Mouse (Mus musculus): ENCODE results near the gene Zbtb16. TPM values are rescaled to one million over a fixed set of nuclear protein-coding genes. Genes with fewer than 3 reads are reported as not detected.
A peak's percentile ranks its signal among the peaks of the same experiment; 100 is the strongest.

Gene Zbtb16
- polyA plus RNA-seq (2014; fragmentation: Nextera tagmentation; extraction: Ambion mirVana): 6.6 TPM in 2 replicates

DNA sequence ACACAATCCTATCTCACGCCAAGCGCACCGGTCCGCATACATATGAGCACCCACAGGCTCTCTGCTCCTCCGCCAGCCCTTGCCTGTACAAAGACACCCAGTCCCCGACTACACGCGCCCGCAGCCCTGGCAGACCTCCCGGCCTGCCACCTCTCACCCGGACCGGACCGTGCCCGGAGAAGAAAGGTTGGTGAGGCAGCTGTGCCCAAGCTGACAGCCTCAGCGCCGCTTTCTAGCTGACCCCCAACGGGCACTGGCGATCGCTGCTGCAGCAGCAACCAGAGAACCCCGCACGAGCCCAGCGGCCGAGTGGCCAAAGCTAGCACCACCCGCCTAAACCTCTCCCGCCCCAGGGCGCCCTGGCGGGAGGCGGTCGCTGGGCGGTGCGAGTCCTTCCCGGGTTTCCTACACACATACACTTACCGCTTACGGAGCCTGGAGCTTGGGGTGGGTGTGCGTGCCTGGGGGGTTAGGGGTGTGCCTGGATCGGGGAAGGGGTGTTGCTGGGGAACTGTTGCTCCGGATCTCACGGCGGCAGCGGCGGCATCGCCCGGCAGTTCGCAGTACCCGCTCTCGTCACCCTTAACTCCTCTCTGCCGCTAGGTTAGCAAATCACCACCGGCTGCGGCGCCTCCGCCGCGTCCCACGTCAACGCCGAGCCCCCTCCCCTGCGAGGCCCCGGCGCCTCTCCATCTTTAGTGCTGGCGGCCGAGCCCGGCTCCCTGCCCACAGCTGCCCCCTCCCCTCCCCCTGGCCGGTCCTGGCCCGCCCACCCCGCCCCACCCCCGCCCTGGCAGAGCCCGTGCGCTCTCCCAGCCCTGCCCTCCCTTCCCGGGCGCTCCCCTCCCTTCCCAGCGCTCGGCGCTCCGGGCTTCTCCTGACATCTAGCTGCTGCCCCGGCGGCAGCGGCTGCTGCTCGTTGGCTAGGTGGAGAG is at the start of gene Zbtb16:
TSS of gene Zbtb16 (minus strand) at position 592 of the 935 bp plus-strand sequence.
- H3K4me1 ChIP-seq (replicated peaks; ENCODE audit: control insufficient read depth, insufficient read depth, low read length): peaks cover 12% of the 10 kb centered on the region
- peaks cover 8% of the 10 kb centered on the region for H3K27me3 ChIP-seq (ENCODE audit: control insufficient read depth, insufficient read depth, low read length)
- DNase-seq (ENCODE audit: low spot score) (peak; percentile 95), ATAC-seq (replicated peaks; ENCODE audit: low FRiP score) (peak; percentile 86)
- H3K27ac ChIP-seq (ENCODE audit: low read depth, low read length): no peak within 1 kb of the TSS
- H3K4me3 ChIP-seq (ENCODE audit: low read depth, low read length): peak within 1 kb of the TSS; percentile 56
- H3K36me3 ChIP-seq (ENCODE audit: control insufficient read depth, insufficient read depth, low read length): no peaks in the 10 kb centered on the region; the same call in 1 of the 2 replicates
- no peaks in the 10 kb centered on the region for H3K9me3 ChIP-seq (ENCODE audit: control insufficient read depth, low read length)
- peak within 1 kb of the TSS; percentile 91 for H3K4me2 ChIP-seq (ENCODE audit: low read depth, low read length, severe bottlenecking)
- H3K9ac ChIP-seq (ENCODE audit: low read length): peak within 1 kb of the TSS; percentile 57
- under 1% methylated on average over 63 of the region's 78 CpGs for WGBS

DNA sequence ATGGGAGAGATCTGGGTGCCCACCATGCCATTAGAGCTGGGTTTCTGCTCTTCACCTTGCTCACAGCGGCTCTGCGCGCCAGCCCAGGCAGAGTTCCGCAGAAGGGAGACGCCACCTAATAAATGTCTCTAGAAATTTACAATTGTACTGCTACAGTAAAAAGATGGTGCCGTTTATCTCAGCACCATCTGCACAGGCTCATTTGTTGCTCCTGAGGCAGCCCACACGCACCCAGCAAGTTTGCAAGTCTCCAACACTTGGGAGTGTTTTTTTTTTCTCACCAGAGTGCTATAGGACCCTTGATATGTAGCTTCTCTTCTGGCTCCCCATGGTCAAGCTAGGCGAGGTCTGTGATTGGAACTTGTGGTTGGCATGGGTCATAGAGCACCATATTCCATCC is 36.9 kb upstream of the Zbtb16 start:
- Histone ChIP-seq H3K27me3 (ENCODE audit: control insufficient read depth, insufficient read depth, low read length) (no peaks in the 10 kb centered on the region), H3K9me3 (ENCODE audit: control insufficient read depth, low read length) (no peaks in the 10 kb centered on the region), H3K27ac (ENCODE audit: low read depth, low read length) (no peak overlapping the region), H3K4me3 (ENCODE audit: low read depth, low read length) (no peak overlapping the region), H3K36me3 (ENCODE audit: control insufficient read depth, insufficient read depth, low read length) (no peaks in the 10 kb centered on the region), H3K4me1 (replicated peaks; ENCODE audit: control insufficient read depth, insufficient read depth, low read length) (no peaks in the 10 kb centered on the region), H3K9ac (ENCODE audit: low read length) (no peak overlapping the region), H3K4me2 (ENCODE audit: low read depth, low read length, severe bottlenecking) (no peak overlapping the region)
- DNase-seq (ENCODE audit: low spot score) (no peak), ATAC-seq (replicated peaks; ENCODE audit: low FRiP score) (no peak)
- 92% methylated on average over 8 of the region's 8 CpGs for WGBS

DNA sequence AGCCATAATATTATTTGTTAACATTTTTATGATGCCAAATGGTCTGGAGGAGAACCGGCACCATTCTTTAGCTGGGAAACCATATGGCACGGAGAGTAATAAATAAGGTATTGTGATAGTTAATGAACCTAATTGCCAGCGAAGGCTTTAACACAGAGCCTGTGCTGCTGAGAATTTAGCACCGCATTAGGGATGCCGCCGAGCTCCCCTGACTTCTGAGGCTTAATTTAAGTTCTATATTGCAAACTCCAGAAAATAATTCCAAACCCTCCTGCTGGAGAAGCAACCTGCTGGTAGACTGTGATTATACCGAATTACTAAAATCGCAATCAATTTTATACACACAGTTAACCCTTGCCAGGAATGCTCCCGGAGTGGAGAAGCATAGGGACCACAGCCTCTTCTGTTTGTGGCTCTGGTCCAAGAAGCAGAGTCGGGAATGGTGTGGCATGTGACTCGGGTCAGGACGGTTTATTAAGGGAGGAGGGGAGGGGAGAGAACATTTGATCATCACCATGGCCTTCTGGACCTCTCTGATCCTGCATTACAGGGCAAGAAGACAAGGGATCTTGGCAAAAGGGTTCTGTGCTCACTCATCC is 30.6 kb upstream of the Zbtb16 start:
- Histone ChIP-seq H3K9ac (ENCODE audit: low read length) (no peak overlapping the region), H3K4me3 (ENCODE audit: low read depth, low read length) (no peak overlapping the region), H3K27ac (ENCODE audit: low read depth, low read length) (no peak overlapping the region), H3K9me3 (ENCODE audit: control insufficient read depth, low read length) (no peaks in the 10 kb centered on the region), H3K4me1 (replicated peaks; ENCODE audit: control insufficient read depth, insufficient read depth, low read length) (no peaks in the 10 kb centered on the region), H3K4me2 (ENCODE audit: low read depth, low read length, severe bottlenecking) (no peak overlapping the region), H3K36me3 (ENCODE audit: control insufficient read depth, insufficient read depth, low read length) (no peaks in the 10 kb centered on the region), H3K27me3 (ENCODE audit: control insufficient read depth, insufficient read depth, low read length) (no peaks in the 10 kb centered on the region)
- DNase-seq (ENCODE audit: low spot score) (no peak), ATAC-seq (replicated peaks; ENCODE audit: low FRiP score) (no peak)
- WGBS: 65% methylated on average over 12 of the region's 12 CpGs

DNA sequence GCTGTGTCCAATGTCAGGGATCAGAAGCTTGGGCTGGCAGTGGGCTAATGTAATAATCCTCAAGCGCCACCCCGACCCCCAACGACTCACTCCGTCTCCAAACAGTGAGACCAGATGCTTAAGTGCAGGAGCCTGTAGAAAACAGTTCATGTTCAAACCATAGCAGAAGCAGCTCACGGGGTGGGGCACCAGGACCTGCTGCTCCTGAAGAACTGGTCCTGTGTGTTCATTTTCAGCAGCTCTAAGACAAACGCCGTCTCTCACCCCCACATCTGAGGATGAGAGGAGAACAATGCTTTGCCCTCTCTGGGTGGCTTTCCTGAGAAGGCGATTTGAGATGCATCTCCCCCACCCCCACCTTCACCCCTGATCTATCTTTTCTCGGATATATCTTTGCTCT is 29.2 kb upstream of the Zbtb16 start:
- Histone ChIP-seq H3K9me3 (ENCODE audit: control insufficient read depth, low read length) (no peaks in the 10 kb centered on the region), H3K9ac (ENCODE audit: low read length) (no peak overlapping the region), H3K27me3 (ENCODE audit: control insufficient read depth, insufficient read depth, low read length) (no peaks in the 10 kb centered on the region), H3K36me3 (ENCODE audit: control insufficient read depth, insufficient read depth, low read length) (no peaks in the 10 kb centered on the region), H3K4me1 (replicated peaks; ENCODE audit: control insufficient read depth, insufficient read depth, low read length) (no peaks in the 10 kb centered on the region), H3K4me2 (ENCODE audit: low read depth, low read length, severe bottlenecking) (no peak overlapping the region), H3K27ac (ENCODE audit: low read depth, low read length) (no peak overlapping the region), H3K4me3 (ENCODE audit: low read depth, low read length) (no peak overlapping the region)
- WGBS: 52% methylated on average over 9 of the region's 9 CpGs
- no peak for DNase-seq (ENCODE audit: low spot score)
- ATAC-seq (replicated peaks; ENCODE audit: low FRiP score): no peak

DNA sequence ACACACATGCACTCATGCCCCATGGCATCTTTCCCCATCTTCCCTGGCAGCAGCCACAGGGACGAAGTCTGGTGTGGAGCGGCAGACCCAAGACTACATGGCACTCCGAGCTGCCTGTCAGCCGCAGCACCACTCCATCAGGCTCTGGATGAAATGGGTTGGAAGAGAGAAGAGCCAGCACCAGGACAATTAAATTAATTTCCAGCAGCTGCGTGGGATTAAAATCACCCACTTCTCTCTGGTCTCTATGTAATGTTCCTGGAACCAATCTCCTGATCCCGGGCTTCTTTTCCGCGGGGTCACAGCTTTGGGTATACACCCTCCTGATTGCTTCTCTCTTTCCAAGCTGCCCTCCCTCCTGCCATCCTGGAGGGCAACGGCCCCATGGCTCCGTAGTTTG is 25.5 kb upstream of the Zbtb16 start:
- Histone ChIP-seq H3K4me1 (replicated peaks; ENCODE audit: control insufficient read depth, insufficient read depth, low read length) (no peaks in the 10 kb centered on the region), H3K9me3 (ENCODE audit: control insufficient read depth, low read length) (no peaks in the 10 kb centered on the region), H3K4me3 (ENCODE audit: low read depth, low read length) (no peak overlapping the region), H3K9ac (ENCODE audit: low read length) (no peak overlapping the region), H3K27ac (ENCODE audit: low read depth, low read length) (no peak overlapping the region), H3K27me3 (ENCODE audit: control insufficient read depth, insufficient read depth, low read length) (no peaks in the 10 kb centered on the region), H3K36me3 (ENCODE audit: control insufficient read depth, insufficient read depth, low read length) (no peaks in the 10 kb centered on the region), H3K4me2 (ENCODE audit: low read depth, low read length, severe bottlenecking) (no peak overlapping the region)
- no peak for ATAC-seq (replicated peaks; ENCODE audit: low FRiP score)
- DNase-seq (ENCODE audit: low spot score): no peak
- WGBS: 89% methylated on average over 10 of the region's 10 CpGs

DNA sequence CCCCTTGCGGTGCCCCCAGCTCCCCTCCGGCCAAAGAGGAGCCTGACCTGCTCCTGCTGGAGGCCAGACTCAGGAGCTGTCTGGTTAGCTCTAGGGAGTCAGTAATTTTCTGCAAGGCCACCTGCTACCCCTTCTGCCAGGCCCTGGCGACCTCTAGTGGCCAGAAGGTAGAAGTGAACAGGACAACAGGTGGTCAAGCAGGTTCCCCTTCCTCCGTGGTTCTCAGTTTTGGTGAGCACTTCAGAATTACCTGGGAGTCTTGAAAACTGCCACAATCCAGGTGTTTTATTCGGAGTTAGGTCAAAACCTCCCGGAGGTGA is 24.5 kb upstream of the Zbtb16 start:
- Histone ChIP-seq H3K36me3 (ENCODE audit: control insufficient read depth, insufficient read depth, low read length) (no peaks in the 10 kb centered on the region), H3K9me3 (ENCODE audit: control insufficient read depth, low read length) (no peaks in the 10 kb centered on the region), H3K4me1 (replicated peaks; ENCODE audit: control insufficient read depth, insufficient read depth, low read length) (no peaks in the 10 kb centered on the region), H3K27me3 (ENCODE audit: control insufficient read depth, insufficient read depth, low read length) (no peaks in the 10 kb centered on the region), H3K4me3 (ENCODE audit: low read depth, low read length) (no peak overlapping the region), H3K27ac (ENCODE audit: low read depth, low read length) (no peak overlapping the region), H3K4me2 (ENCODE audit: low read depth, low read length, severe bottlenecking) (no peak overlapping the region), H3K9ac (ENCODE audit: low read length) (no peak overlapping the region)
- 1% methylated on average over 6 of the region's 6 CpGs for WGBS
- peak; percentile 65; the same call in 1 of the 2 replicates for ATAC-seq (replicated peaks; ENCODE audit: low FRiP score)
- DNase-seq (ENCODE audit: low spot score): peak; percentile 83

DNA sequence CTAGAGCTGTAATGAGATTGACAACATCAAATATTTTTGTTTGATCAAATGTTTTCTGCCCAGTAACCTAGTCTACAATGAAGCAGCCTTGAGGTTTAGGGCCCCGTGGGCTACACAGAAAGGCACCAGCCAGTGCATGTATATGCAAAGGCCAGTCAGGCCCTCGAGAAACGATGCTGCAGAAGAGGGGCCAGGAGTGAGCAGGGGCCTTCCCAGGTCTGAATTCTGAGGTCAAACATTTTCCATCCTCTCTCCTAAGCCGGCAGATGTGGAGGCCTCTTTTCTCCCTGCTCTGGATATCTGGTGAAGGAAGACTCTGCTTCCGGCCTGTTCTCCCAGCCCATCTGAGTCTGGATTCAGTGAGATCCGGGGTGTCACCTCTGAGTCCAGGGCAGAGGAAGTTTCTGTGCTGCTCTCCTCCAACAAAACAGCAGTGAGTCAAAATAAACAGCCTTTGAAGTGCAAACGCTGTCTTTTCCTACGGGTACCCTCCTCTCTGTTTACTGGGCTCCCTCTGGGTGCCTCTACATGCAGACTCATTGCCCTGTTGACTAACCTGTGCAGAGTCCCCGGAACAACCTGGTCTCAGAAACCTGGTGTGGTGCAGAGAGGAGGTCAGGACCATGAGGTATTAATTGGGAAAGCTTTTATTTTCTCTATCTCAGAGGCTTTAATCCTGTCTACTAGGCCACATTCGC is 24.0 kb upstream of the Zbtb16 start:
- Histone ChIP-seq H3K4me3 (ENCODE audit: low read depth, low read length) (no peak overlapping the region), H3K9ac (ENCODE audit: low read length) (no peak overlapping the region), H3K36me3 (ENCODE audit: control insufficient read depth, insufficient read depth, low read length) (no peaks in the 10 kb centered on the region), H3K9me3 (ENCODE audit: control insufficient read depth, low read length) (no peaks in the 10 kb centered on the region), H3K4me2 (ENCODE audit: low read depth, low read length, severe bottlenecking) (no peak overlapping the region), H3K27ac (ENCODE audit: low read depth, low read length) (no peak overlapping the region), H3K27me3 (ENCODE audit: control insufficient read depth, insufficient read depth, low read length) (no peaks in the 10 kb centered on the region), H3K4me1 (replicated peaks; ENCODE audit: control insufficient read depth, insufficient read depth, low read length) (no peaks in the 10 kb centered on the region)
- ATAC-seq (replicated peaks; ENCODE audit: low FRiP score): peak; percentile 15; the same call in 1 of the 2 replicates
- WGBS: 22% methylated on average over 10 of the region's 10 CpGs
- no peak for DNase-seq (ENCODE audit: low spot score)

DNA sequence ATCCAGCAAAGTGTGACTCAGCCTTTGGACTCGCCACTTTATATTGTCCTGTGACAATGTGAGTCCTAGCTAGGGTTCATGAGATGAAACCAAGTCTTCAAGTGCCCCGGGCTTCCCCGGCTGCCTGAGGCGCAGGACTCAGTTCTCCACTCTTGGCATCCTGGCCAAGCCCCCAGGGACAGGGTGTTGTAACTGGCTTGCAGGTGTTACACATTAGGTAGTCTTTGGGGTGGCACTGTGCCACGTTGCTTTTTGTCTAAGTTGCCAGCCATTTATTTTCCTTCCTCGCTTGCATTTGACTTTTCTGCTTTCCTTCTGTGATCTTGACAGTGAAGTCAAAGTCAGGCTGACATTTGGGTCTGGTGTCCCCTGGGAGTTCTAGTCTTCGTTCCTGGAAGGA is 21.9 kb upstream of the Zbtb16 start:
- Histone ChIP-seq H3K4me1 (replicated peaks; ENCODE audit: control insufficient read depth, insufficient read depth, low read length) (no peaks in the 10 kb centered on the region), H3K4me2 (ENCODE audit: low read depth, low read length, severe bottlenecking) (no peak overlapping the region), H3K9me3 (ENCODE audit: control insufficient read depth, low read length) (no peaks in the 10 kb centered on the region), H3K9ac (ENCODE audit: low read length) (no peak overlapping the region), H3K27ac (ENCODE audit: low read depth, low read length) (no peak overlapping the region), H3K36me3 (ENCODE audit: control insufficient read depth, insufficient read depth, low read length) (no peaks in the 10 kb centered on the region), H3K4me3 (ENCODE audit: low read depth, low read length) (no peak overlapping the region), H3K27me3 (ENCODE audit: control insufficient read depth, insufficient read depth, low read length) (no peaks in the 10 kb centered on the region)
- DNase-seq (ENCODE audit: low spot score) (no peak), ATAC-seq (replicated peaks; ENCODE audit: low FRiP score) (no peak)
- WGBS: 80% methylated on average over 7 of the region's 7 CpGs

Measured in forebrain, embryonic 11.5 days (tissue).